In the genomic region with DNA sequence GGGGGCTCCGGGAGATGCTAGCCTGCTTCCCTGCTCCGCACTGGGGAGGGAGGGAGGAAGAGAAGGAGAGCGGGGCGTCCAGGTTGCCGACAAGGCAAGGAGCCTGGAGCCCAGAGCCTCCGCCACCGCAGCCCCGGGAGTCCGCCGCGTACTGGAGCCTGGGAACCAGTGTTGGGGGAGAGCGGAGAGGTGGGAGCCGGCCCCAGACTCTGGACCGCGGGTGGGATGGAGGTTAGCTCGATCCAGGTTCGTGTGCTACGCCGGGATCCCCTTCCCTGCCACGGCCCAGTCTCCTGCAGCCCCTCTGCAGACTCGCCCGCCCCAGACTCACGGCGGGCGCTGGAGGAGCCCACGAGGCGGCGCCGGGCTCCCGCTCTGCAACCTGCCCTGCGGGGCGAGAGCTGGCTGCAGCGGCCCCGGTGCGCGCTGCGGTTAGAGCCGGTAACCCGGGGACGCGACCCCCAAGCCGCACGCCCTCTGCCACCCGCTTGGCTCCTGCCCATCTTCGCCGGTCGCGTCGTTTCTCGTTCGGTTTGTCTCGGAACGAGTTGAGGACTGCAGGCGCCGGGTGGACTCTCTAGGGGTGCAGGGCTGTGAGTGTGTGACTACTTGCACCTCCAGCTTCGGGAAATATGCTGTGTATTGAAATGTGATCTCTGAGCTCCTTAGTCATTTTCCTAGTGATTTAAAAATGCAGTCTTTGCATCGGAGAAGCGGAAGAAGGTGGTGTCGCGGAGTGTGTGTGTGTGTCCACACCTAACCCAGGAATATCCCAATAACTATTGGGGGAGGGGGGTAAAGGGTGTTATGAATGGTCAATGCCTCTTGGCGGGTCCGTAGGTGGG, we compare ENCODE assay signal across 8 mouse cellular contexts. TPM values are rescaled to one million over a fixed set of nuclear protein-coding genes. Genes with fewer than 3 reads are reported as not detected.
DNase-seq lines count a peak whose midpoint lies in the region; ATAC-seq and TF ChIP-seq lines count a peak whose summit lies in the region.

No protein-coding gene starts in this region.

- no peaks in the 10 kb centered on the region for H3K9me3 ChIP-seq in liver, embryonic 11.5 days (ENCODE audit: control insufficient read depth, low read length)
- H3K9me3 ChIP-seq in neural tube, embryonic 14.5 days (ENCODE audit: control insufficient read depth, low read length): no peaks in the 10 kb centered on the region

- no peak for TF ChIP-seq CTCF in lung, adult 2 months (IDR thresholded peaks at IDR 0.05; ENCODE audit: insufficient read depth, low read length)
- peak; percentile 10; the same call in 1 of the 2 replicates for TF ChIP-seq CTCF in cerebellum, adult 2 months (IDR thresholded peaks at IDR 0.05; ENCODE audit: borderline replicate concordance, insufficient read depth, low read depth, low read length)

- WGBS in lung, adult 2 months: under 1% methylated on average over 62 of the region's 62 CpGs
- under 1% methylated on average over 62 of the region's 62 CpGs for WGBS in cerebellum, adult 2 months
- under 1% methylated on average over 54 of the region's 62 CpGs for WGBS in liver, embryonic 11.5 days
- WGBS in neural tube, embryonic 14.5 days: under 1% methylated on average over 54 of the region's 62 CpGs

- H3K27me3 ChIP-seq in cerebellum, adult 2 months (ENCODE audit: control insufficient read depth, insufficient read depth, low read length): peaks cover 3% of the 10 kb centered on the region; the same call in 1 of the 2 replicates
- H3K27me3 ChIP-seq in liver, embryonic 11.5 days (replicated peaks; ENCODE audit: control insufficient read depth, insufficient read depth, low read length): peaks cover 75% of the 10 kb centered on the region
- H3K27me3 ChIP-seq in neural tube, embryonic 14.5 days (ENCODE audit: control insufficient read depth, insufficient read depth, low read length): no peaks in the 10 kb centered on the region

- DNase-seq in lung, adult 2 months: peak; percentile 20
- DNase-seq in lung, postnatal 36 days: no peak
- peak; percentile 6 to 39 for DNase-seq in cerebellum, adult 2 months
- peak; percentile 16 to 38 for DNase-seq in frontal cortex, postnatal 25 days (ENCODE audit: low spot score in 2 of 2)
- DNase-seq in kidney, adult 11 months: peak; percentile 13
- DNase-seq in liver, embryonic 11.5 days (ENCODE audit: low spot score): peak; percentile 52
- no peak for DNase-seq in thymus, postnatal 14 days

- no peaks in the 10 kb centered on the region for H3K36me3 ChIP-seq in liver, embryonic 11.5 days (ENCODE audit: control insufficient read depth, insufficient read depth, low read length)
- no peaks in the 10 kb centered on the region for H3K36me3 ChIP-seq in neural tube, embryonic 14.5 days (ENCODE audit: control insufficient read depth, insufficient read depth, low read length)

- ATAC-seq in liver, embryonic 11.5 days (replicated peaks; ENCODE audit: low FRiP score): peak; percentile 33; the same call in 1 of the 2 replicates
- peak; percentile 65 for ATAC-seq in neural tube, embryonic 14.5 days (ENCODE audit: low read depth)

- H3K4me3 ChIP-seq in lung, adult 2 months (replicated peaks; ENCODE audit: extremely low read depth, low read depth, low read length): peak overlapping the region; percentile 45
- peak overlapping the region; percentile 7 for H3K4me3 ChIP-seq in cerebellum, adult 2 months (replicated peaks; ENCODE audit: insufficient read depth, low read depth, low read length)
- peak overlapping the region; percentile 48 for H3K4me3 ChIP-seq in liver, embryonic 11.5 days (ENCODE audit: low read depth, low read length)
- H3K4me3 ChIP-seq in neural tube, embryonic 14.5 days (ENCODE audit: low read depth, low read length): peak overlapping the region; percentile 86

- H3K9ac ChIP-seq in liver, embryonic 11.5 days (ENCODE audit: low read depth, low read length): peak overlapping the region; percentile 57
- H3K9ac ChIP-seq in neural tube, embryonic 14.5 days (replicated peaks; ENCODE audit: low read depth, low read length): peak overlapping the region; percentile 96

- no peak for TF ChIP-seq POLR2A in lung, adult 2 months (IDR thresholded peaks at IDR 0.05; ENCODE audit: borderline replicate concordance, extremely low read depth, low read depth, low read length)
- no peak for TF ChIP-seq POLR2A in cerebellum, adult 2 months (IDR thresholded peaks at IDR 0.05; ENCODE audit: borderline replicate concordance, insufficient read depth, low read length)

- no peak overlapping the region for H3K27ac ChIP-seq in cerebellum, adult 2 months (ENCODE audit: insufficient read depth, low read length)
- H3K27ac ChIP-seq in liver, embryonic 11.5 days (ENCODE audit: low read depth, low read length): no peak overlapping the region
- peak overlapping the region; percentile 95 for H3K27ac ChIP-seq in neural tube, embryonic 14.5 days (ENCODE audit: low read depth, low read length)

- peaks cover 14% of the 10 kb centered on the region for H3K4me1 ChIP-seq in lung, adult 2 months (ENCODE audit: control insufficient read depth, insufficient read depth, low read length)
- H3K4me1 ChIP-seq in cerebellum, adult 2 months (ENCODE audit: control insufficient read depth, insufficient read depth, low read length): no peaks in the 10 kb centered on the region; the same call in 1 of the 2 replicates
- H3K4me1 ChIP-seq in liver, embryonic 11.5 days (replicated peaks; ENCODE audit: control insufficient read depth, insufficient read depth, low read length): peaks cover 7% of the 10 kb centered on the region
- H3K4me1 ChIP-seq in neural tube, embryonic 14.5 days (ENCODE audit: control insufficient read depth, insufficient read depth, low read length): peaks cover 5% of the 10 kb centered on the region; the same call in 1 of the 2 replicates

- peak overlapping the region; percentile 67 for H3K4me2 ChIP-seq in liver, embryonic 11.5 days
- peak overlapping the region; percentile 98 for H3K4me2 ChIP-seq in neural tube, embryonic 14.5 days (ENCODE audit: low read depth, low read length)

RNA-seq across cellular contexts. Expression of a gene that starts 39.7 kb away (rescaled TPM):
- 0.98 and 1.3 TPM in 2 replicates for polyA plus RNA-seq in lung, adult 2 months (2012; rRNA removed)
- 11.5 and 12.2 TPM in 2 replicates for polyA plus RNA-seq in cerebellum, adult 2 months (2012; rRNA removed)
- polyA plus RNA-seq in liver, embryonic 11.5 days (2014; fragmentation: Nextera tagmentation; extraction: Ambion mirVana): 6.9 and 7.3 TPM in 2 replicates
- polyA plus RNA-seq in neural tube, embryonic 14.5 days (2014; fragmentation: Nextera tagmentation; extraction: Ambion mirVana): 50.0 and 54.8 TPM in 2 replicates

Comparison
In these comparisons a context has a peak if more than half of its experiments do, and no peak if none do; other contexts are left out.
1. DNase-seq: peak in lung, adult 2 months (single experiment), cerebellum, adult 2 months (2 of 2), frontal cortex, postnatal 25 days (2 of 2), kidney, adult 11 months (single experiment) and liver, embryonic 11.5 days (single experiment); none in lung, postnatal 36 days (single experiment) and thymus, postnatal 14 days (single experiment).
2. H3K4me3 ChIP-seq: peak in every context shown above with its lines; median percentile 86 in neural tube, embryonic 14.5 days; 48 in liver, embryonic 11.5 days; 45 in lung, adult 2 months; 7 in cerebellum, adult 2 months.